Mouse (Mus musculus) neural tube, embryonic 10.5 days (tissue): Measurements from ENCODE around the gene Mlh3.

Source experiments
- DNase-seq: peaks from one replicate; pipeline ENCODE4 v3.0.0-alpha.2; 2017; ENCODE audit warnings: low spot score; ENCODE audit errors: extremely low spot score

Mlh3 gene

DNA sequence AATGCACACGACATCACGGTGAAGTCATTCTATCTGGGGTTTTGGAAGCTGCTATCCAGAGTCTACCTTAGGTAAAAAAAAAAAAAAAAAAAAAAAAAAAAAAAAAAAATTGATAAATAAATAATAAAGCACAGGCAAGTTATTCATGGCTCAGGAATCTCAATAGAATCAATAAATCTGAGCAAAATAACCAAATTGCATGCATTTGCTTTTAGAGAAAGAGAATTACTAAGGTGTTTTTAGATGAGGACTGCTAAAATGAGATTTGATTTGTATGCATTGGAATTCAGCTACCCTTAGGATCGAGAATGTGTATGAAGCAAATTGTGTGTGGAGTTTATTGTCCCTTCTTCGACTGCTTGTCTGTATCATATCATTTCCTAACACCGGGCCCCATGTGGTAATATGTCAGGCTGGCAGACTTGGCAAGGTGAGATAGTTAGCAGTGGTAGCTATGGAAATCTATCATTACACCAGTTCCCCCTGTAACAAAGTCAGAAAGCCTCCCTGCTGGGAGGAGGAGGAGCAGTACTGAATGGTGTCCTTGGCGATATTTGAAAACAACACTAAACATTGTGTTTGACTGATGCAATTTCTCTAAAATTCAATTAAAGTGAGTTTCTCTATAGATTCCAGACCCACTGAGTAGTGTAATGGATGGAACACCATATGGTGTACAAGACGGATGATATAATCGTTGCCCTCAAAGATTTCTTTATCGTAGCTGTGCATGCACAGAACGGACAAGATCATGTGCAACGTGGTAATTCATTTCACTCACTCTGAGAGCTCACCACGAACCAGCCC, 10.6 kb upstream of the Mlh3 start:
- no peak for DNase-seq

DNA sequence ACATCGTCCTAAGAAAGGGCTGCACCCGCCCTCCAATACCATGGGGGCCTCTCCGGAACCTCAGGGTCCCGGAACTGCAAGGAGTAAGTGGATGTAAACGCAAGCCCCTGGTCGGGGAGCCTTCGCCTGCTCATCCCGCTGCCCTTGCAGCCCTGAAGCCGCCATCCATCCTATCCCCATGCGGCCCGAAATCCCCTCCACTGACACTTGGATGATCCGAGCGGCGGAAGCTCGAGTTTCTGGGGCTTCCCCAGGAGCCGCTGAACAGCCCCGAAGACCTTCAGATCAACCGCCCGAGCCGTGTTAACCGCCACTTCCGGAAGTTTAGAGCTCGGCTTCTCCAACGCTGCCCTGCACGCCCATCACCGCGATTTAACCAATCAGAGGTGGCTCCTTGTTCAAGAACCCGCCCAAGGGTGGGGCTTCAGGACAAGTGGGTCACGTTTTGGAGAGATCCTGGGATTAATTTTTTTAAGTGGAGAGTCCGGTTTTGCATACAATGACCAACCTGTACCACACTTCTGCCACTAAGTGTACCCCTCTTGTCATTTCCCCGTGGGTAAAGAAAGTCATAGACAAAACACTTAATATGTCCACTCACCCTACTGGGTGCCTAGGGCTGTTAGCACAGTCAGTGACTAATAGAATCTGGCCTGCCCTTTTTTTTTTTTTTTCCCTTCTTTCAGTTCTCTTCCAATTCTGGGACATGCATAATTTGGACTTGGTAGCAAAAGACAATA, 9.9 kb upstream of the Mlh3 start:
- peak; percentile 95 for DNase-seq

DNA sequence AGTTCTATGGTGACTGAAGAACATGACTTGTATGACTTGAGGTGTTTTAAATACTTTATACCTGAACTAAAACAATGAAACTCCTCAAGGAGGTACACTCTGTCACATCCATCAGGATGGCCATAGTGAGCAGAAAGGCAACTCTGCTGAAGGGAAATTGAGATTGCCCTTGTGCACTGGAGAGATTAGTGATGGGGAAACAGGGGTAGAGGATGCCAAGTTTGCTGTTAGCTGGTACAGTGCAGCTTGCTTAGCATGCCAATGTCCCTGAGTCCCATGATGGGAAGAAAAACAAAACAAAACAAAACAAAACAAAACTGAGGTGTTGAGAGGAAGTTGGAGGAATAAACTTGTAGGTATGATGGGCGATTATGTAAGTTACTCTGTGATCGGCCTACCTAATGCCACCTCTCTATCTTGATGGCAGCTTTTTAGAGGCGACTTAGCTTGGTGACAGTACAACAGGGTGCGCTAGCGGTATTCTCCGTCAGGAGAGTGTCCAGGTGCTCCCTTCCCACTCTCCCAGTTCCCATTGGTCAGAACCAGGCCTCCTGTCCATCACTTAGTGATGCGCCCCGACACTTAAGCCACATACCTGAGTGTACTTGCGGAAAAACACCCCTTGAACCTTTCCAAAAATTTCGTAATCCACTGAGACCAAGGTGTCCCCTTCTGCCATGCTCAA, 9.1 kb upstream of the Mlh3 start:
- no peak for DNase-seq

DNA sequence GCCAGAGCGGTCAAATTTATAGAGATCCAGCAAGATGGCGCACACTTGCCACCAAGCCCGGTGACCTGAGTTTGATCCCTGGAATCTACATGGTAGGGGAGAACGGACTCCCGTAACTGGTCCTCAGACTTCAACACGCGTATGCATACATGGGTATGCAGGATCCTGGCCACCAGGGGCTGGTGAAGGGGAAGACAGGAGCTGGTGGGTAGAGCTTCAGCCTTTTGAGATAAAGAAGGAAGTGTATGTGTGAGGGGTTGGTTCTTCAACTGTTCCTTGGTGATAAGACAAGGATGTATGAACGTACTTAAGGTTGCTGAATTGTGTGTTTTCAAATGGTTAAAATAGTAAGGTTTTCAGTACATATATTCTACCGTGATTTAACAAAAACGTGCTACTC, 8.5 kb upstream of the Mlh3 start:
- no peak for DNase-seq

DNA sequence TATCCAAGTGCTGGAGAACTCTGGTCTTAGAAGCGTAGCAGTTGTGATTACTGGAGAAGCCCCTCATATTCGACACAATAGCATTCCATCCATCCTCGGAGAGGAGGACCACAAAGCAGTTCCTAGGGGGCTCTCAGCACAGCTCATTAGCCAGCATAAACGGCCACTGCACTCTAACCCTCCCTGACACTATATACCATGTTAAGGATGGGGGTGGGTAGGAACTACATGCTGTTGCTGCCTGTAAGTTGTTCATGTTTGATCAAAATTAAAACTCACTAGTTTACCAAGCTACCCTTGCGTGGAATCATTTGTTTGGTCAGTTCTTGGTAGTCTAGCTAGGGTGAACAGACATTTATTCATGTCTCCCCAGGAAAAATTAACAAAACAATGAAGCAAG, 5.9 kb upstream of the Mlh3 start:
- DNase-seq, result no peak

DNA sequence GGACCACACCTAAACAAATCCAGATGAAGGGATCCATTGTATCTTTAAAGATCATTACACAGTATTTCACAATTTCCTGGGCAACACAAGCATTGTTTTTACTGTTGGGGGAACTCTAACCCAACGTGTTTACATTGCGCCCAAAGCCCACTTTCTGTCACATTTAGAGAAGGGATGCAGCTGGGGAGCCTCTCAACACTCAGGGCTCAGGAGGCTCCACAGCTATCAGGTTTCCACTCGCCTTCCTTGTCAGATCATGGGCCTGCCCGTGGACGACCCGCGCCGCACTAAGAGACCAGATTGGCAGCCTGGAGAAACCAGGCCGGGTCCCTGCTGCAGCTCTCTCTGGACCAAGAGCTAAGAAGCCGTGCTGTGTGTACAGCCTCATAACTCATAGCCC, 3.1 kb upstream of the Mlh3 start:
- no peak for DNase-seq

DNA sequence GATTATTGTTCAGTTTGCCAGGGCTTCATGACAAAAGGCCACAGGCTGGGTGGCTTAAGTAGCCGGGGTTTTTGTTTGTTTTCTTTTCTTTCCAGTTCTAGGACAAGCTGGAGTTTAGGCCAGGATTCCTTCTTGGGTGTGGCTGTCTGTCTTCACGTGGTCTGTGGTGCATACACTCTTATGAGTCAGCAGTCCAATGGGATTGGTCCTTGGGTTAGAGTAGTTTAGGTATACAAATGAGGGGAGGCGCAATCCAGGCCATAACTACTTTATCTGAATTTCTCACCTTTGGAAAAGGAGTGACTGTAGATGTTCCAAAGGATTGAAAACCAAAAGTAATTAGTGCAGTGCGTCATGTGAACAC, 1.4 kb upstream of the Mlh3 start:
- no peak for DNase-seq

DNA sequence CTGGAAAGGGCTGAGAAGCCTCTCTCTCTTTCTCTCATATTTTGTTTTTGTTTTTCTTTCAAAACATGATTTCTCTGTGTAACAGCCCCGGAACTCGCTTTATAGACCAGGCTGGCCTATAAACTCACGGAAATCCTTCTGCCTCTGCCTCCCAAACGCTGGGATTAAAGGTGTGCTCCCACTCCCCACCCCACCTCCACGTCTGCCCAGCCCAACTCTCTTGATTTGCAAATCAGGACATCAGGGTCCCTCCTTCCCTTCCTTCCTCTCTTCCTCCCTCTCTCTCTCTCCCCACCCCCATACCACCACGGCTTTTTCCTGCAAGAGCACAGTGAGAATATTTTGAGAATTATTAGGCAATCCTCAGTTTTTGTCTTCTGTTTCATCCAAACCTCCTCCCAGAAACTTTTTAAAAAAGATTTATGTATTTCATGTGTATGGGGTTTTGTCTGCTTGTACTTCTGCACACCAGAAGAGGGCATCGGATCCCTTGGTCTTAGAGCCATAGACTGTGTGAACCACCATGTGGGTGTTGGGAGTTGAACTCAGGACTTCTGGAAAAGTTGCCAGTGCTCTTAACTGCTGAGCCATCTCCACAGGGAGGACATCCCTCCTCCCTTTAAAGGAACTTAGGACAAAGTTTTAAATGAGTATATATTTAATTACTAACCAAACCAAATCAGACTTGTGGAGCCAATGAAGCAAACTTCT, 888 bp upstream of the Mlh3 start:
- DNase-seq, result no peak

DNA sequence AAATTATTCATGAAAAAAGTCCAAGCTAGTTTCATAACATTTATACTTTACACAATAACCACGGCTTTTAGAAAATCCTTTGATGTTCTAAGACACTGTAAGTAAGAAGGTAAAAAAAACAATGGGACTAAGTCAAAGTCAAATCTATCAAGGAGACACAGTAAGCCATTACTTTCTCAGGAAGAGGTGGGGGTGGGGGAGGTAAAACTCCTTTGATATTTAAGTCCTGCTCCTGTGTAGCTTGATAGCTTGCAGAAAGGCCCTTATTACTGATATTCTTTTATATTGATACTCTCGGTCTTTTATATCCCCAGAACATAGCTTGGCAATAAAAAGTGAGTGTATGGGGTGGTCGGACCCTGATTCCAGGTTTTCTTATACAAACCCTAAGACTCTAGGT, 578 bp downstream of the Mlh3 start:
- DNase-seq, result no peak

DNA sequence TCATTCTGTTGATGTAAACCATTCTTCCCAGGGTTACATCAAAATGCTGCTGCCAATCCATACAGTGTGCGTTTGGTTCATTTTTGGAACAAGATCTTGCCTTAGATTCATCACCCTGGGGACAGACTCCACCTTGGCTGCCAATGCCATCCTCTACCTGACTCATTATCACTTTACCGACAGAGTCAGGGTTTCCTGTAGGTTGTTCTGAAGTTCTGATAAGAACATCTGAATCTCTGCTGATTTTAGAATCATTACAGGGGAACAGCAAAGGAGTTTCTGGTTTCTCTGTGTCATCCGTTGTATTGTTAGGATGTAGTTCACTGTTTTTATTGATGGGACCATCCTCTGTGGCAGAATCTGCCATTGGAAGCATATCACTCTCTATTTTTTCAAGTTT, 4.2 kb downstream of the Mlh3 start:
- no peak for DNase-seq

DNA sequence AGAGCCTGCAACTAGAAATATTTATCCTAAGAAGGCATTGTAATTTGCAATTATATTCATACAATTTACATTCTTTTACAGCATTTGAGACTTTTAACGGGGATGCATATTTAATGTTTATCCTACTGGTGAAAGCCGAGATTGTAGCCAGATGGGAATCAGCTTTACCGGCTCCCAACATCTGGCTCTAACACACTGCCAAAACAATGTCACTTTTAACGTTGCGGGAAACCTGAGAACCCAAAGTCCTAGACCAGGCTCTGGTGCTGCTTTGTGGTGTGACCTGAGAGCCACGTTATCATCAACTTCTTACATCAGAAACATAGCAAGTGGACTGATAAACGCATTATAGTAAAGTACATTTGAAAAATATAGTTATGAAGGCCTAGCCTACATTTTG, 5.5 kb downstream of the Mlh3 start:
- DNase-seq, result no peak

DNA sequence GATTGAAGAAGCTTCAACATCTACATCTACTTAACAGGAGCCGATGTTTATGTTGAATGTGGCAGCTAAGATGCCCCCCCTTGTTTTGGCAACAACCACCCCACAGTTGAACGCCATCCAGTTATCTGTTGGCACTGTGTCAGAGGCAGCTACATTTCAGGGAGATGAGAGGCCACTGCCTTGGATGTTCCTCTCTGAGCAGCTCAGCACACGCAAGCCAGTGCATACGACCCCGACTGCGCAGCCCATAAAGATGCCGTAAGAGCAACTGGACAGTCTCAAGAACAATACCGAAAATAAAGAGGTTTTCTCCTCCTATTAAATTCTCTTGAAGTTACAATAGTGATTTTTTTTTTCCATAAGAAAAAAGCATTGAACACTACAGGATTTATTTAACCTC, 5.9 kb downstream of the Mlh3 start:
- no peak for DNase-seq

DNA sequence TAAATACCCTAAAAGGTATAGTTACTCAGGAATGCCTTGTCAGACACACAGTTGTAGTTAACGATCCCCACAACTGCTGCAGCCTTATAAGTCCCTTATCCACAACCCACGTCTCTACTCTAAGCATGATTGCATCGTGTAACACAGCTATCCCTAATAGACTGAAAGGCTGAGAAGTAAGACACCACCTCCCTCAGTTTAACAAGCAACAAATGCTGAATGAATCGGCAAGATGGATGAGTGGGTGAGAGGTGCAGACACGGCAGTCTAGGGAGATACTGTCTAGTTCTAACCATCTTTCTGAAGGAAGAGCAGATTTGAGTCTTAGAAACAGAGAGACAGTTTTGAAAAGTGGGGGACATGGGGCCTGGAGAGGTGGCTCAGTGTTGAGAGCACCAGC, 7.2 kb downstream of the Mlh3 start:
- DNase-seq, result no peak

DNA sequence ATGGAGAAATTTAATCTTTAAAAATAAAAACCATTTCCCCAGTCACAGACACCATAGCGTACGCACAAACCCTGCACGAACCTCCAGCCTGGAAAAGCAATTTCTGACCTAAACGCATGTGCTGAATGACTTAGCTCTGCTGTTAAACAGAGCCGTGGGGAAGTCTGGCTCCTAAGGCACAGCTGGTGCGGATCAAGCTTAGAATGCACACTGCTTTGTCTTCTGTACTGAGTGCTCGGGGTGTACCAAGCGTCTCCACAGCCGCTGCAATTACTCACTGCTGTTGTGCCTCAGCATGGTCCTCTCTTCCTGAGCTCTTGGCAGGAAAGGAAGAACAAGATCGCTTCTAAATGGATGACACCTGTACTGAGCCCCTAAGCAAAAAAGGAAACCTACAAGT, 7.9 kb downstream of the Mlh3 start:
- DNase-seq, result peak; percentile 59

DNA sequence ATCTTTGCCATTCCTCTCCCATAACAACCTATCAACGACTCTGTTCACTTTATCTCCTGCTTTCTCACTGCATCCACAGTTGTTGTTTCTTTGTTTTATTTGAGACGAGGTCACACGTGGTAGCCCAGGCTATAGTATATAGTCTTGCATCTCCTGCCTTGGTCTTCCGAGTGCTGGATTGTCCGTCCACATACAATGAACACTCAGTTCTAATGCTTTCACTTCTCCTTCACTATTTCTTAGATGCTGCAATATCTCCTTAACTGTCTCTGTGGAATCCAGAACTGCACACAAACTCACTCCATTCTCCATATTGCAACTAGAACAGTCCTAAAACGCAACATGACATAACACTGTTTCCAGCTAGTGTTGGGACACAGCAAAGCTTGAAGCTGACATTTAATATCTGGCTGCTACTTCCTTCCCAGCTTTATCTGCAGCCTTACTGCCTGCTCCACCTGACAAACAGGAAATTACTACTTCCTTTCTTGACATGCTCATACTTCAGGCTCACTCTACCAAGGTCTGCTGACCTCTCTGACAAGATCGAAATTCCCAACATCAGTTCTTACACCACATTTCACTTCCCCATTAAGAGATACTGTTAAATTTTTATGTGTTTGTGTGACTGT, 13.3 kb downstream of the Mlh3 start:
- no peak for DNase-seq

DNA sequence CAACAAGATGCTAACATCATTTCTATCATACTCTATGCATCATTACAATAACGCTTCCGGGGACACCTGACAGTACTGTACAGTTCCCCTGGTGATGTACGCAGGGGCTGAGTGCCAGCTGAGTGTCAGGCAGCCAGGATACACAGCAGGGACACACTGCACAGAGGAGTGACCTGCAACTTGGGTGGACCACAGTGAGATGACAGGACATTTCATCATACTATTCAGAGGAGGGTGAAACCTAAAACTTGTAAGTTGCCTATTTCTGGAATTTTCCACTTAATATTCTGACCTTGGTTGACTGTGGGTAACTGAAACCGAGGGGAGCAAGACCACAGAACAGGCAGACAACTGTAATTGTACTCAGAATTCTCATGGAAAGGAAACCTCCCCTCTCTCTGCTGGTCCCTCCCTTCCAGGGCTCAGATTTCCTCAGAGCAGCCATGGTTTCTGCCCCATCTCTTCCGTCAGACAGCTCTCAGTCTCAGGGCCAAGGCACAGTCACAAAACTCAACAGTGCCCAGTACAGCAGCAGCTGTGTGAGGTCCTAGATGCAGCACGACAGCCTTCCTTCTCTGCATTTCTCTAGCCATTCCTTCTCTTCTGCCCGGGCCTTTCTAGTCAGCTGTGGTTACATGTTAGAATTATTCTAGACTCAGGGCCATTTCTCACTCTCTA, 14.2 kb downstream of the Mlh3 start:
- DNase-seq, result no peak

DNA sequence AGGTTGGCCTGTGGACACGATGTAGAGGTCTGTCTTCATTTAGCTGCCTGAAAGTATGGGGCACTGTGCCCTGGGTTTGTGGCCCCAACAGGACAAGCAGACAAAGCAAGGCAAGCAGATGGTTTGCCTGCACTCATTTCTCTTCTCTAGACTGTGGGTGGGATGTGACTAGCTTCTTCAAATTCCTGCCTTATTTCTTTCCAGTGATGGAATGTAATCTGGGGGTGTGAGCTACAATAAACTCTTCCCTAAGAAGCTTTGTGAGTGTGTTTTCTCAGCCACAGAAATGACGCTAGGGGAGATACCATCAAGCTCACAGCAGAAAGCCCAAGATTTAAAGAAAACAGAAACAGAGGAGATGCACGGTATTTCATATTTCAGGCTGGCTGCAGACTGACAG, 18.3 kb downstream of the Mlh3 start:
- no peak for DNase-seq

DNA sequence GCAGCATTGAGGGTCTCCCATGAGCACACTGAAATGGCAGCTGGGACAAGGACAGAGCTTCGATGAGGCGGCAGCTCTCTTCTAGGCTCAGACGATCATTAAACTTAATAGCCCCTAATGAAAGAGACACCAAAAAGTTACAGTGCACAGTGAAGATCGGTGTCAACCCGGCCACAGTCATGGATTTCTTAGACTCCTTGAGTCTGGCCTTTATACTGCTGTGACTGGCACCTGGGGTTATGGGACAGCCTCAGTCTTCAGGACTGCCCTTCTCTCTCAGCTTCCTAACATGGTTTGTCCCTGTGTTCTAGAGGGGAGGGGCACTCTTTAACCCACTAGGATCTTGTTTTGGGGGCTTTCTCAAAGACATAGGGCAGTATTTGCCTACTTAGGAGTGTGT, 32.8 kb downstream of the Mlh3 start:
- DNase-seq, result no peak

DNA sequence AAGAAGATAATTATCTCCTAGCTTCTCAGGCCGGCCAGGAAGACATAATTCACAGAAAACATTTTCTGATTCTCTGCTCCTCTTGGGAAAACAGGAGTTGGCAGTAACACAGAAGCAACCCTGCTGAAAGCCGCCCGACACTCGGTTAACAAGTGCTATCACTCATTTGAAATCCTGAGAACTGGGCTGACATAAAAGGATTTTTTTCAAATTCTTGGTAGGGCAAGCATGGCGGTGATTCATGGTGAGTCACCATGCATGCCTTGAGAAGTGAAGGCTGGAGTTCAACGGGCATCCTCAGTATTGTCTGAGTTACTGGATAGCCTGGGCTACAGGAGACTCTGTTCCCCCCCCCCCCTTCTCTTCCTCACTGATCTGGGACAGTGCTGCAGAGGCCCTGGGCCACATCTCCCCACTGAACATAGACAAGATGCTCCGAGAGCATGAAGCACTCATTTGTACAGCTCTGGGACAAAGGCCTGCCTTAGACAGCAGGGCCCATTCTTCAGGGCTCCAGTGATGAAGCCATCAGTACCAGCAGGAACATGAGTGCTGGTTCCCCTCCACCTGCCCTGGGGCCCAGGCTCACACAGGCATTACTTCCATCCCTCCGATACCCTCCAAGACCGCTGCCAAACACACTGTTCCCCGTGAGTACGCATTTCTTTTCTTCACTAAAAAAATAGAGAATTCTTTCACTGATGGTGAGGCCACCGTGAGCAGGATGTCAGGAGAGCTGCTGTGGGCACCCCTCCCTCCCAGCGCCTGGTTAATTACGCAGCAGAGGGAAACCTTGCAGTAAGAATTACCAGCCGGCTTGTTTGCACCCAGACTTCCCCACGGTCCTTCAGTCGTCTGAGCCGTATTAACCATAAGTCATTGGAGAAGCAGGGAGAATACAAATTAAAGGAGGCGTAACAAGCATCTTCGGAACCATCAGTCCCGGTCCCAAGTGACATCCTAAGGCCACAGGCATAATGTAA, 36.7 kb downstream of the Mlh3 start:
- DNase-seq, result no peak
